Mouse (Mus musculus): ENCODE results near the gene Fbxo34.

Fbxo34 gene

GRCm38 (mm10) chr14:47472743-47473546 is 22.7 kb downstream of the Fbxo34 start:
- DNase-seq (ENCODE audit: low spot score): no peak

- DNase-seq (ENCODE audit: low spot score): no peak
Observed at GRCm38 (mm10) chr14:47473891-47474290, 23.7 kb downstream of the Fbxo34 start.

GRCm38 (mm10) chr14:47474571-47475254 is 24.5 kb downstream of the Fbxo34 start:
- DNase-seq (ENCODE audit: low spot score): no peak

DNA sequence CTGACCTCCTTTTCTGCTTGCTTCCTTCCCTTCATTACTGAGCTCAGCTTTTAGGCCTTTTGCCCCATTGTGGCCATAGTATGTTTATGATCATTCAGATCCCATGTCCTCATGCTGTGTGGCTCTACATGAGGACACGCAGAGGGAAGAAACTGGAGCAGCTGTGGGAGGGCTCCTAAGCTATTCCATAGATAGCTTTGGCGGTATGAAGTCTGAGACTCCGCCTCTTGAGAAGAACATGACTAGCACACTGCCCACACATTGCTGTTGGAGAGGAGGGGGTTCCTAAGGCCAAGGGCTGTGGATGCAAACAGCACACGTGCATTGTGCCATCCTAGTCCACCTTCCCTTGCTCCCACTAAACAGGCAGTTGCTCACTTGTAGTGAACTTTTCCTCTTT is 26.0 kb downstream of the Fbxo34 start:
- no peak for DNase-seq (ENCODE audit: low spot score)

DNA sequence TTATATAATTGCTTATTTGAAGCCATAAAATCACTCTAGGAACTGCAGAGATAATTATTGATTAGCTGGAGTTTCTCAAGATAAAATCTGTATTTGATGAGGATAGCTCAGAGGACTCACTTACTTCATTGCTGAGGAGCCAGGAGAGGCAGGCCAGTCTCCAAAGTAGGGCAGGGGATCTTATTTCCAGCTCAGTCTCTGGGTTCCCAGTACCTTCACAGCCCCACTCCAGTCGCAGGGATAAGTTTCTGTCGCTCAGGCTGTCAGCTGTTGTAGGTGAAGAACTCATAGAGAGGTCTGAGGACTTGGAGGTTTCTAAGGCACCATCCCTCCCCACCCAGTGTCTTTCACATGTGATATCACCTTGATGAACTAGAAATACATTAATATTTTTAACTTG is 27.5 kb downstream of the Fbxo34 start:
- no peak for DNase-seq (ENCODE audit: low spot score)

DNA sequence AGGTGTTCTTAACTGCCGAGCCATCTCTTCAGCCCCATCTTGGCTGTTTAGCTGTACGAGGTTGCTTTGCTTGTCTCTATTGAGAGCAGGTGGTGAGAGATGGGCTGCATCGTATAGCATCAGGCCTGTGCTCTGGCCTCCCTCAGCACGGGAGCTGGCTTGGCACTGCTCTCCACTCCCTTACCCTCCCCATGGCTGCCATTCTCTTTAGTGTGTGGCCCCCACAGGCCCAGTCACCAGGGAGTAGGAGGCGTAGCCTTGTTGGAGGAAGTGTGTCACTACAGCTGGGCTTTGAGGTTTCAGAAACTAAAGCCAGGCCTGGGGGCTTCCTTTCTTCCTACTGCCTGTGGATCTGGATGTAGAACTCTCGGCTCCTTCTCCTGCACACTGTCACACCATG is 32.0 kb downstream of the Fbxo34 start:
- DNase-seq (ENCODE audit: low spot score): no peak

DNA sequence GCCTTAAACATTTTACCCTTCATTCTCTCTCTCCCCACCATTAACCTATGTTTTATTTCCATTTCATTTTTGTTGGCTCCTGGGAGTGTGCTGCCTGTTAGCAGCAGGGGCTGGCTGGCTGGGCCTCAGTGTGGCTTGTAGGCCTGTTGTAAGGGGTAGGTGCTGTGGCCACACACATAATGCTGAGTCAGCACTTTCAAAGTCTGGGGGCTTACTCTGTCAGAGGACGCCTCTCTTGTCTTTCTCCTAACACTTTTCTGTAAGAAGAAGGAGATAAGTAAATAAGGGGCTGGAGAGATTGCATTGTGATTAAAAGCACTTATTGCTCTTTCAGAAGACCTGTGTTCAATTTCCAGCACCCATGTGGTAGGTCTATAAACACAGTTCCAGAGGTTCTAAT is 32.9 kb downstream of the Fbxo34 start:
- no peak for DNase-seq (ENCODE audit: low spot score)

DNA sequence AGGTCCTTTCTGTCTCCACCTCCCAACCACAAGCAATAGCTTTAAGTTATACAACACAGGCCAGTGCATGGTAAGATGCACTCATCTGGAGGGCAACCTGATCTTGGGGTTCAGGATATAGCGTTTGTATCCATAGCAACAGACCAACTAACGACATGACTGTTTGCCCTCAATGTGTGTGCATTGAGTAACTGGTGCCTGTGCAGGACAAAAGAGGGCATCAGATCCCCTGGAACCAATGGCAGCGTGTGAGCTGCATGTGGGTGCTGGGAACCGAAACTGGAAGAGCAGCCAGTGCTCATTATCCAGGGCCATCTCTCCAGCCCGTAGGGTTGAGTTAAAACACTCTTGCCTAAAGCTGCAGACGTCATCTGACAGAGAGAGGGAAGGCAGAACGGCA is 38.5 kb downstream of the Fbxo34 start:
- DNase-seq (ENCODE audit: low spot score): no peak

GRCm38 (mm10) chr14:47489310-47490097 is 39.3 kb downstream of the Fbxo34 start:
- DNase-seq (ENCODE audit: low spot score): no peak

DNA sequence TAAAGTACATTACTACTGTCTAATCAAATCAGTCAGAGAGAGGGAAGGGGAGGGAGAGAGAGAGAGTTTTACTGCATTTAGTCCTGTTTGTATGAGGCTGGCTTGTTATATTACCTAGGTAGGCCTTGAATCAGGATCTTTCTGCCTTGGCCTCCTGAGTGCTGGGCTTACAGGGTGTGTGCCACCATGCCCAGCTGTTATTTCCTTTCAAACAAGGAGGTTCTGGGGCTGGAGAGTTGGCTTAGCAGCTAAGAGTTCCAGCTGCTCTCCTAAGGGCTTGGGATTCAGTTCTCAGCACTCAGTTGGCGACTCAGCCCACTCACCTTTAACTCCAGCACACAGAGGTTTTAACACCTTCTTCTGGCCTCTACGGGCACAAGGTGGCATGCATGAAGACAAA is 40.5 kb downstream of the Fbxo34 start:
- no peak for DNase-seq (ENCODE audit: low spot score)

GRCm38 (mm10) chr14:47493592-47494361 is 43.6 kb downstream of the Fbxo34 start:
- no peak for DNase-seq (ENCODE audit: low spot score)

GRCm38 (mm10) chr14:47495951-47496350 is 45.7 kb downstream of the Fbxo34 start:
- DNase-seq (ENCODE audit: low spot score): no peak

DNA sequence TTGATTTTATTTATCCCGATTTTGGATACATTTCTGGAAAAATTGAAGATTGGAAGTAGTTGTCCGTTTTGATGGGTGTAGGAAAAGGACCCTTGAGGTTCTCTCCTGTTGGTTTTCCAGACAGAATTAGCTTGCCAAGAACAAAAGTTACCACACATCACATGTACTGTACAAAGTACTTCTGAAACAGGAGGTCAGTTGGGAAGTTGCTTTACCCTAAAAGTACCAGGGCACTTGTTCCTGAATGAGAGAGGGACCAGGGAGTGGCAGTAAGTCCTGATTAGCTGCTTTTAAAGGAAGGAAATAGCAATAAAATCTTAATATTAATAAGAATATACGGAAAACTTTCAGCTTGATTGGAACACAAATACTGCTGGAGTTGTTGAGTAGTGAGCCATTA is 46.9 kb downstream of the Fbxo34 start:
- no peak for DNase-seq (ENCODE audit: low spot score)

GRCm38 (mm10) chr14:47498632-47499031 is 48.4 kb downstream of the Fbxo34 start:
- no peak for DNase-seq (ENCODE audit: low spot score)

DNA sequence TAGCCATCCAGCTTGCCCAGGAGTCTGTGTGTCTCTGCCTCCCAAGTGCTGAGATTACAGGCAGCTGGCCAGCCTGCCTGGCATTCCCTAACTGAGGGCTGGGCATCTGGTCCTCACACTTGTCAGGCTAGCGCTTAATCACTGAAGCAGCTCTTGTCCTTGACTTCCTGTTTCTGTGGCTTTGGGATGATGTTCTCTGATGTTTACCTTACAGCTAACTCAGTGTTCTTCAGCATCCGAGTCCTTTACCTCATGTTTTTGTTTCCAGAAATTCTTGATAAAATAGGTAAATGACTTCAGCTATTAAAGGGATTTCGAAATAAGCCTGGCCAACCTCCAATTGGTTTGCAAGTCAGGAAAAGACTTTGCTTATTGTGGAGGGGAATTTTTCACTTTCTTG is 53.8 kb downstream of the Fbxo34 start:
- no peak for DNase-seq (ENCODE audit: low spot score)

DNA sequence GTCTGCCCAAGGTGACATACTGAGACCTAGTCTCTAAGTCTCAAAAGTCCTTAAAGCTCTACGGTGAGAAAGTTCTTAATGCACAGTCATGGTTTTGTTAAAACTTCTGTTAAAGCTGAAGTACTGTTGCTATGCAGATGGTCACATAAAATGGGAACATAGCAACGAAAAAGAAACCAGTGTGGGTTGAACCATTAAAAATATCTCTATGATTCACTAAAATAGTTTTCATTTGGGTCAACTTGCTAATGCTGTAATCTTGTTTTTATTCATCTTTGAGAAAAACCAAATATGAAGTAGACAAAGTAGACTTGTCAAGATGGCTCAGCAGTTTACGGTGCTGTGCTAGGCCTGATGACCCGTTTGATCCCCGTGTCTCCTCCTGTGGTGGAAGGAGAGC is 56.5 kb downstream of the Fbxo34 start:
- DNase-seq (ENCODE audit: low spot score): no peak

GRCm38 (mm10) chr14:47508035-47508434 is 57.8 kb downstream of the Fbxo34 start:
- no peak for DNase-seq (ENCODE audit: low spot score)

- DNase-seq (ENCODE audit: low spot score): no peak
Observed at GRCm38 (mm10) chr14:47510244-47510643, 60.0 kb downstream of the Fbxo34 start.

DNA sequence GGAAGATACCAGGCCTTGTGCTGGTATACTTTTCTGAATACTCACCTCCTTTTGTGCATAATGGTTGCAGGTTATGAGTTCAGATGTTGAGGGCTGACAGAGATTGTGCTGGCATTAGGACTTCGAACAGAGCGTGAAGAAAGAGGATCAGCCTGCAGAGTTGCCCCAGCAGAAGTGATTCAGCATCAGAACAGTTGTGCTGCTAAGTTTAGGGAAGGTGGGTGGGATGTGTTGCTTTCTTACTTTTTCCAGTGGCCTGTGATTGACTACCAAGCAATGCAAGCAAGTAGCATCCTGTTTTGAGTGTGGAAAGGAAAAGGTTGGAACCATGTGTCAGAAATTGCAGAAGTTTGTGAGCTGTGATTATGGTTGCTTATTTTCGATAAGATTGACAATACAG is 63.4 kb downstream of the Fbxo34 start:
- no peak for DNase-seq (ENCODE audit: low spot score)

DNA sequence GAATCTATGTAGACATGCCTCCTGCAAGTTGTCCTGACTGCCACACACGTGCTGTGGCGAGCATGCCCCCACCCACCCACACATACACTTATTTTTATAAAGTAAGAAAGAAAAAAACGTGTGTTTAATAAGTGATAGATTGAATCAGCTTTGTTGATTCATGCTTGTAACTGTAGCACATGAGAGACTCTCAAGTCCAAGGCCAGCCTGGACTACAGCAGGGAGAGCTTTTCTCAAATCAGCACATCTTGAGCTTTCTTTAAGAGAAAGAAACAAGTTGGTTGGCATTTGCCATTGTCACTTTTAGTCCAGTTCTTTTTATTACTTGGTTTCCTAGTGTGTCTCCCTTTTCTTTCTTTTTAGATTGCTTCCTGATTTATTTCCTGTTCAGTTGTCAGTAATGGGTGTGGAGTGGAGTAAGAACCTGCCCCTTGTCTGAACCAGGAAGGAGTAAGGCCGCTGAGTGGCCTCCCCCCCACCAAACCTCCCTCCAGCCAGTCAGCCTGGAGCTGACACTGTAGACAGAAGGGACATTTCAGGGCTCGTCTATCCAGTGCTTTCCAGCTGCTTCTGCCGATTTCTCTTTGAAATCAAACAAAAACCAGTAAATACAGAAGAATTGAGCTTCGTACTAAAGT is 64.7 kb downstream of the Fbxo34 start:
- DNase-seq (ENCODE audit: low spot score): no peak

- DNase-seq (ENCODE audit: low spot score): no peak
Observed at GRCm38 (mm10) chr14:47515636-47516035, 65.4 kb downstream of the Fbxo34 start.

DNA sequence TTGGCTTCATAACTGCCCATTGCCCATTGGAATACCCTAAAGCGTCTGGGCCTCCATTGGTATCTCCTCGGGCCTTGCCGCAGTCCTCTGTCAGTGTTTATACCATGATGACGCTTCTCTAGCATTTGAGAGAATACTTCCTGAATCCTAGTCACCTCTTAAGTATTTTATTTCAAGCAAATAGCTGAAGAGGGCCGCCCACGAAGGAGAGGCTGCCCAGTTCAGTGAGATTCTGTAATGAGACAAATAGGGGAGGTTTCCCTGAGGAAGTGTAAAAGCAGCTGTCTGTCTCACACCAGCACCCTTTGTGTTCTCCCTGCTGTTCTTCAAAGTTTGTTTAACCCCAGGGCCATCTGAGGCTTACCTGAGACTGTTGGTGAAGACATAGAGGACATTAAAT is 66.5 kb downstream of the Fbxo34 start:
- no peak for DNase-seq (ENCODE audit: low spot score)

Measured in urinary bladder, postnatal 10 days (tissue).